Mouse (Mus musculus) activated CD4-positive, CD25-positive, alpha-beta regulatory T cell, adult 4 months (primary cell): ENCODE data around the gene Stac. TPM values are rescaled to one million over a fixed set of nuclear protein-coding genes. Genes with fewer than 3 reads are reported as not detected.

Experiments used
- ATAC-seq: one replicate; pipeline ENCODE4 v1.8.0; 2017
- polyA plus RNA-seq, 2 experiments: library from polyadenylated mRNA; unstranded; fragments of 100-300 nt; shearing (Covaris generic); gene quantifications; one replicate each; pipeline ENCODE4 v1.2.1; 2017

Stac gene
- polyA plus RNA-seq, result not detected

- no peak for ATAC-seq
These were observed at the start of gene Stac for GRCm38 (mm10) chr9:111689680-111690483. TSS of gene Stac (minus strand) at chr9:111690348.

- no peak for ATAC-seq
These were observed 49.5 kb upstream of the Stac start for GRCm38 (mm10) chr9:111739431-111740245.

GRCm38 (mm10) chr9:111739026-111739425, 48.9 kb upstream of the Stac start:
- ATAC-seq, result no peak

- no peak for ATAC-seq
These were observed 47.6 kb upstream of the Stac start for GRCm38 (mm10) chr9:111737796-111738195.

GRCm38 (mm10) chr9:111735931-111736330, 45.8 kb upstream of the Stac start:
- ATAC-seq, result no peak

GRCm38 (mm10) chr9:111731939-111732670, 42.0 kb upstream of the Stac start:
- ATAC-seq, result no peak

GRCm38 (mm10) chr9:111724981-111725593, 34.9 kb upstream of the Stac start:
- no peak for ATAC-seq

- no peak for ATAC-seq
These were observed 24.3 kb upstream of the Stac start for GRCm38 (mm10) chr9:111714457-111714856.

- ATAC-seq, result no peak
These were observed 10.0 kb upstream of the Stac start for GRCm38 (mm10) chr9:111700101-111700500.

- no peak for ATAC-seq
These were observed 322 bp upstream of the Stac start for GRCm38 (mm10) chr9:111690484-111690855.

GRCm38 (mm10) chr9:111689146-111689545, 1.0 kb downstream of the Stac start:
- no peak for ATAC-seq

- ATAC-seq, result no peak
These were observed 6.0 kb downstream of the Stac start for GRCm38 (mm10) chr9:111684170-111684569.

GRCm38 (mm10) chr9:111679516-111679915, 10.6 kb downstream of the Stac start:
- no peak for ATAC-seq

GRCm38 (mm10) chr9:111669816-111670215, 20.3 kb downstream of the Stac start:
- no peak for ATAC-seq

GRCm38 (mm10) chr9:111655066-111655465, 35.1 kb downstream of the Stac start:
- no peak for ATAC-seq

- no peak for ATAC-seq
These were observed 45.9 kb downstream of the Stac start for GRCm38 (mm10) chr9:111644228-111644627.

- no peak for ATAC-seq
These were observed 46.8 kb downstream of the Stac start for GRCm38 (mm10) chr9:111643369-111643768.

GRCm38 (mm10) chr9:111637641-111638040, 52.5 kb downstream of the Stac start:
- ATAC-seq, result no peak

GRCm38 (mm10) chr9:111632833-111633232, 57.3 kb downstream of the Stac start:
- ATAC-seq, result no peak

GRCm38 (mm10) chr9:111621191-111621590, 69.0 kb downstream of the Stac start:
- no peak for ATAC-seq

GRCm38 (mm10) chr9:111611341-111611740, 78.8 kb downstream of the Stac start:
- ATAC-seq, result no peak

GRCm38 (mm10) chr9:111608762-111609161, 81.4 kb downstream of the Stac start:
- ATAC-seq, result no peak

GRCm38 (mm10) chr9:111606603-111607002, 83.5 kb downstream of the Stac start:
- ATAC-seq, result no peak
